Mouse (Mus musculus) limb, embryonic 11.5 days (tissue): ENCODE measurements around the gene Fam181b. TPM values are rescaled to one million over a fixed set of nuclear protein-coding genes. Genes with fewer than 3 reads are reported as not detected.

ENCODE experiments used
- ATAC-seq: fragments of 200-750 bp; cut with Nextera tagmentation; 2 replicates; pipeline ENCODE4 v1.8.0; 2017; ENCODE audit warnings: low read depth; ENCODE audit not compliant: insufficient number of reproducible peaks, low FRiP score, low TSS enrichment
- DNase-seq: peaks from one replicate; pipeline ENCODE4 v3.0.0-alpha.2; 2015; ENCODE audit warnings: low spot score
- H3K27ac ChIP-seq: fragments of 300-500 bp; sonication (generic); replicated peaks from 2 replicates; pipeline ENCODE4 v1.5.1; 2014; ENCODE audit warnings: low read depth, mild to moderate bottlenecking, low read length
- H3K27me3 ChIP-seq: fragments of 300-500 bp; sonication (generic); 2 replicates; pipeline ENCODE4 v1.6.1; 2014; ENCODE audit warnings: mild to moderate bottlenecking, low read length, mixed read lengths; ENCODE audit not compliant: control insufficient read depth, insufficient read depth
- H3K36me3 ChIP-seq: fragments of 300-500 bp; sonication (generic); 2 replicates; pipeline ENCODE4 v1.6.1; 2014; ENCODE audit warnings: mild to moderate bottlenecking, low read length, moderate library complexity, mixed read lengths; ENCODE audit not compliant: control insufficient read depth, insufficient read depth
- H3K4me1 ChIP-seq: fragments of 300-500 bp; sonication (generic); 2 replicates; pipeline ENCODE4 v1.6.1; 2014; ENCODE audit warnings: low read length, mixed read lengths; ENCODE audit not compliant: control insufficient read depth, insufficient read depth
- H3K4me2 ChIP-seq: fragments of 300-500 bp; sonication (generic); 2 replicates; pipeline ENCODE4 v1.6.1; 2014; ENCODE audit warnings: low read depth, mild to moderate bottlenecking, moderate library complexity; ENCODE audit not compliant: severe bottlenecking
- H3K4me3 ChIP-seq: fragments of 300-500 bp; sonication (generic); 2 replicates; pipeline ENCODE4 v1.5.1; 2014; ENCODE audit warnings: low read depth, low read length
- H3K9ac ChIP-seq: fragments of 300-500 bp; sonication (generic); 2 replicates; pipeline ENCODE4 v1.6.1; 2014; ENCODE audit warnings: mild to moderate bottlenecking, low read length
- H3K9me3 ChIP-seq: fragments of 300-500 bp; sonication (generic); 2 replicates; pipeline ENCODE4 v1.6.1; 2016; ENCODE audit warnings: low read length; ENCODE audit not compliant: control insufficient read depth
- WGBS: fragments of 180-500 bp; shearing (Covaris S2); extraction: QIAGEN DNeasy Blood & Tissue Kit; methylation state at CpG from one replicate; pipeline ENCODE4 v1.1.7; 2014; 5-methylcytosine and 5-hydroxymethylcytosine counted together
- polyA plus RNA-seq: library from polyadenylated mRNA; unstranded; fragments of >200 nt; fragmentation: Nextera tagmentation; extraction: Ambion mirVana; gene quantifications from 2 replicates; pipeline ENCODE4 v1.2.1, GENCODE M21; 2014

Gene Fam181b
- polyA plus RNA-seq, 1 experiment from 2014 or later, result 38.6 TPM

- H3K4me1 ChIP-seq, result no peaks in the 10 kb centered on the region
- no peak overlapping the region for H3K9ac ChIP-seq
- H3K9me3 ChIP-seq, result no peaks in the 10 kb centered on the region; the same call in 1 of the 2 replicates
- no peak for ATAC-seq
- no peaks in the 10 kb centered on the region for H3K27me3 ChIP-seq
- 80% methylated on average over 2 of the region's 2 CpGs for WGBS
- no peak for DNase-seq
- H3K36me3 ChIP-seq, result no peaks in the 10 kb centered on the region
- H3K27ac ChIP-seq, result no peak overlapping the region
- H3K4me2 ChIP-seq, result no peak overlapping the region
- H3K4me3 ChIP-seq, result no peak overlapping the region
Observed at GRCm38 (mm10) chr7:93110370-93110965, 30.8 kb downstream of the Fam181b start.

DNA sequence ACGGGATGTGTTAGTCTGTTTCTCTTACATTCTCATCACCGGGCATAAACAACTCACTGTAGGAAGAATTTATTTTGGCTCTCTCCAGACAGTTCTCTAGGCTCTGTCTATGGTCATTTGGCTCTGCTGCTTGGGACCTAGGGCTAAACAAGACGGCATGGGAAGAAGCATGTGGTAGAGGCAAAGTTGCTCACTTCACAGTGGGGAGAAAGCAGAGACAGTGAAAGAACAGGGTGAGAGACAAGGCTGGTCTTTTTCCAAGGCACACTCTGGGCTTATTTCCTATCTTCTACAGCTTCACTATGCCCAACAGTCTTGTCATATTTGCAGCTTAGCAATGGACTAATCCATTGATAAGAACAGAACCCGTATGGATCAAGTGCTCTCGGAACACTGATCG lies 31.4 kb downstream of the Fam181b start:
- Histone ChIP-seq H3K9ac (no peak overlapping the region), H3K27me3 (no peaks in the 10 kb centered on the region), H3K4me3 (no peak overlapping the region), H3K9me3 (no peaks in the 10 kb centered on the region; the same call in 1 of the 2 replicates), H3K27ac (no peak overlapping the region), H3K4me1 (no peaks in the 10 kb centered on the region), H3K4me2 (no peak overlapping the region), H3K36me3 (no peaks in the 10 kb centered on the region)
- ATAC-seq (no peak), DNase-seq (no peak)
- WGBS, result 87% methylated on average over 6 of the region's 6 CpGs

- H3K9ac ChIP-seq, result no peak overlapping the region
- no peaks in the 10 kb centered on the region for H3K27me3 ChIP-seq
- no peaks in the 10 kb centered on the region for H3K36me3 ChIP-seq
- DNase-seq, result no peak
- H3K9me3 ChIP-seq, result no peaks in the 10 kb centered on the region
- ATAC-seq, result no peak
- no peak overlapping the region for H3K27ac ChIP-seq
- H3K4me1 ChIP-seq, result no peaks in the 10 kb centered on the region
- H3K4me2 ChIP-seq, result no peak overlapping the region
- WGBS, result 60% methylated on average over 1 of the region's 1 CpGs
- no peak overlapping the region for H3K4me3 ChIP-seq
Observed at GRCm38 (mm10) chr7:93117561-93117960, 37.9 kb downstream of the Fam181b start.

DNA sequence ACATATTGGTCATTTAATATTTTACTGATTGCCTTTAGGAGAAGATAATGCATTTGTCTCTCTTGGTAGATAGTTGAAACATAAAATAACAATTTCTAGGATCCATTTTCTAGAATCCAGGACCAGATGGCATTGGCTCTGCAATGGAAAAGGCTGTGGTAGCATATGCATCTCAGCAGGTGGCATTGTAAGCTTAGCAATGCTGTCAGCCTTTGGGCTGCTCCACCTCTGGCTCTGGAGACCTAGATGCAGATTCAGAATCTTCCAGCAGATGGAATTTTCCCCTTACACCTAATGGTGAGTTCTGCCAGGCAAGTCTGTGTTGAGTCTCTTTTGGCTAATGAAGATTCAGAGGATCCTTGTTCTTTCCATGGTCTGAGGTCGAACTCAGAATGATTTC lies 44.3 kb downstream of the Fam181b start:
- DNase-seq (no peak), ATAC-seq (no peak)
- no peak overlapping the region for H3K9ac ChIP-seq
- no peak overlapping the region for H3K4me3 ChIP-seq
- 72% methylated on average over 1 of the region's 1 CpGs for WGBS
- no peak overlapping the region for H3K27ac ChIP-seq
- no peaks in the 10 kb centered on the region for H3K36me3 ChIP-seq
- no peaks in the 10 kb centered on the region for H3K9me3 ChIP-seq
- no peaks in the 10 kb centered on the region for H3K27me3 ChIP-seq
- H3K4me1 ChIP-seq, result no peaks in the 10 kb centered on the region
- H3K4me2 ChIP-seq, result no peak overlapping the region

Other genes starting within 250 kb of the Fam181b start
- gene Ddias, start 205.6 kb upstream of the Fam181b start, polyA plus RNA-seq, result 24.0 and 24.1 TPM in 2 replicates
- 19.3 and 23.5 TPM in 2 replicates for gene Prcp, start 205.4 kb upstream of the Fam181b start, polyA plus RNA-seq